Mouse (Mus musculus): Measurements from ENCODE around the gene Pwwp2a.

- no peak for TF ChIP-seq CTCF (IDR thresholded peaks at IDR 0.05; ENCODE audit: low read depth)
- TF ChIP-seq EP300 (IDR thresholded peaks at IDR 0.05; ENCODE audit: low read depth): no peak
Observed at GRCm38 (mm10) chr11:43723411-43723810, 41.6 kb downstream of the Pwwp2a start.
